In genomic region chr4:55526247-55527115, GRCm38 (mm10) we compare ENCODE assay signal across 12 mouse cellular contexts. TPM values are rescaled to one million over a fixed set of nuclear protein-coding genes. Genes with fewer than 3 reads are reported as not detected.
DNase-seq lines count a peak whose midpoint lies in the region; ATAC-seq and TF ChIP-seq lines count a peak whose summit lies in the region.
"Had no signal": no experiment of that assay in that cellular context is flagged by ENCODE, and none has a peak within 500 bp of the region (broad histone marks: within the 10 kb centered on the region; RNA-seq: fewer than 3 reads in every experiment).

No protein-coding gene starts in this region.

- peak; percentile 15 to 16 for DNase-seq in cerebellum, postnatal 14 days
- DNase-seq in cerebellum, adult 9-10 months: no peak
- peak; percentile 11 for DNase-seq in kidney, adult 9 months
- DNase-seq in kidney, adult 8-10 months: no peak
- no peak for DNase-seq in neural tube, embryonic 10.5 days (ENCODE audit: extremely low spot score, low spot score)
- no peak for DNase-seq in stomach, postnatal 0 days (ENCODE audit: low spot score)
- DNase-seq in cerebellum, adult 11 months: no peak
- DNase-seq: kidney, adult 11 months had no signal

- peak; percentile 48 for TF ChIP-seq EP300 in stomach, postnatal 0 days (optimal IDR thresholded peaks at IDR 0.05)

- H3K36me3 ChIP-seq in neural tube, embryonic 15.5 days: no peaks in the 10 kb centered on the region
- peaks cover 2% of the 10 kb centered on the region; the same call in 1 of the 2 replicates for H3K36me3 ChIP-seq in stomach, postnatal 0 days (ENCODE audit: control insufficient read depth, insufficient read depth, low read length)
- H3K36me3 ChIP-seq: forebrain, embryonic 12.5 days; heart, embryonic 13.5 days had no signal

- no peak overlapping the region for H3K4me3 ChIP-seq in neural tube, embryonic 15.5 days (replicated peaks)
- no peak overlapping the region for H3K4me3 ChIP-seq in stomach, postnatal 0 days (ENCODE audit: low read depth, low read length)
- H3K4me3 ChIP-seq: forebrain, embryonic 12.5 days; heart, embryonic 13.5 days had no signal

- H3K27me3 ChIP-seq in neural tube, embryonic 15.5 days (replicated peaks): peaks cover 4% of the 10 kb centered on the region; the same call in 1 of the 2 replicates
- no peaks in the 10 kb centered on the region for H3K27me3 ChIP-seq in stomach, postnatal 0 days (ENCODE audit: control insufficient read depth, insufficient read depth, low read length)

- ATAC-seq in neural tube, embryonic 15.5 days (ENCODE audit: low FRiP score): no peak
- no peak for ATAC-seq in stomach, postnatal 0 days (ENCODE audit: low FRiP score, low TSS enrichment)

- 77% methylated on average over 5 of the region's 5 CpGs for WGBS in neural tube, embryonic 15.5 days
- WGBS in stomach, postnatal 0 days: 44% methylated on average over 5 of the region's 5 CpGs

- peaks cover 21% of the 10 kb centered on the region for H3K4me1 ChIP-seq in neural tube, embryonic 15.5 days
- H3K4me1 ChIP-seq in stomach, postnatal 0 days (replicated peaks; ENCODE audit: control insufficient read depth, insufficient read depth): no peaks in the 10 kb centered on the region

- peak; percentile 69 for TF ChIP-seq CTCF in stomach, postnatal 0 days (IDR thresholded peaks at IDR 0.05; ENCODE audit: low read depth)

- no peak overlapping the region for H3K9ac ChIP-seq in neural tube, embryonic 15.5 days (replicated peaks)
- no peak overlapping the region for H3K9ac ChIP-seq in stomach, postnatal 0 days (ENCODE audit: low read length)
- H3K9ac ChIP-seq: forebrain, embryonic 12.5 days; heart, embryonic 13.5 days; liver, embryonic 14.5 days had no signal

- H3K27ac ChIP-seq in neural tube, embryonic 15.5 days (replicated peaks): no peak overlapping the region
- no peak overlapping the region; the same call in 1 of the 2 replicates for H3K27ac ChIP-seq in stomach, postnatal 0 days (replicated peaks)
- H3K27ac ChIP-seq: forebrain, embryonic 12.5 days; heart, embryonic 13.5 days; liver, embryonic 14.5 days had no signal

- 0 out of 2 replicates have a peak overlapping the region, but pooled peaks have one; percentile 7 for H3K4me2 ChIP-seq in neural tube, embryonic 15.5 days
- H3K4me2 ChIP-seq in stomach, postnatal 0 days (replicated peaks; ENCODE audit: low read depth): no peak overlapping the region
- H3K4me2 ChIP-seq: forebrain, embryonic 12.5 days; heart, embryonic 13.5 days had no signal

- H3K9me3 ChIP-seq in neural tube, embryonic 15.5 days (replicated peaks): no peaks in the 10 kb centered on the region
- no peaks in the 10 kb centered on the region for H3K9me3 ChIP-seq in stomach, postnatal 0 days (ENCODE audit: control insufficient read depth, low read length)
- H3K9me3 ChIP-seq: forebrain, embryonic 12.5 days; heart, embryonic 13.5 days had no signal

RNA-seq across cellular contexts. Expression of gene Klf4, which starts 5.8 kb away (rescaled TPM):
- polyA plus RNA-seq in neural tube, embryonic 15.5 days (2015; fragmentation: Nextera tagmentation; extraction: Ambion mirVana): 3.7 and 4.9 TPM in 2 replicates
- polyA plus RNA-seq in stomach, postnatal 0 days (2015; fragmentation: Nextera tagmentation; extraction: Ambion mirVana): 87.8 and 99.3 TPM in 2 replicates

Comparison
In these comparisons a context has a peak if more than half of its experiments do, and no peak if none do; other contexts are left out.
1. DNase-seq: peak in cerebellum, postnatal 14 days (2 of 2) and kidney, adult 9 months (single experiment); none in cerebellum, adult 9-10 months (single experiment), kidney, adult 8-10 months (0 of 2), neural tube, embryonic 10.5 days (single experiment), stomach, postnatal 0 days (single experiment) and cerebellum, adult 11 months (single experiment).
2. RNA of gene Klf4, which starts 5.8 kb away (polyA plus RNA-seq): 87.8 to 99.3 TPM in stomach, postnatal 0 days; 3.7 to 4.9 TPM in neural tube, embryonic 15.5 days; every median in the first group is over 10 times any median in the second.